Mouse (Mus musculus): ENCODE data around the gene Tmed10. TPM values are rescaled to one million over a fixed set of nuclear protein-coding genes. Genes with fewer than 3 reads are reported as not detected.

The Tmed10 gene
- polyA plus RNA-seq, 1 experiment from 2014 or later, result 383 TPM

- H3K9me3 ChIP-seq (replicated peaks; ENCODE audit: control insufficient read depth, low read length), result no peaks in the 10 kb centered on the region
- H3K9ac ChIP-seq (ENCODE audit: low read length), result no peak overlapping the region
- no peaks in the 10 kb centered on the region for H3K27me3 ChIP-seq (ENCODE audit: control insufficient read depth, insufficient read depth, low read length)
- H3K4me1 ChIP-seq (ENCODE audit: control insufficient read depth, insufficient read depth, low read length), result peaks cover 9% of the 10 kb centered on the region
- 84% methylated on average over 6 of the region's 6 CpGs for WGBS
- no peak overlapping the region for H3K4me3 ChIP-seq (replicated peaks; ENCODE audit: low read length)
- H3K27ac ChIP-seq (ENCODE audit: low read length), result no peak overlapping the region
- no peaks in the 10 kb centered on the region for H3K36me3 ChIP-seq (ENCODE audit: control insufficient read depth, insufficient read depth, low read length)
- no peak for ATAC-seq (ENCODE audit: insufficient read depth, low FRiP score)
- H3K4me2 ChIP-seq (ENCODE audit: low read depth, low read length), result no peak overlapping the region
Observed at GRCm38 (mm10) chr12:85381570-85381969, 6.9 kb upstream of the Tmed10 start.

DNA sequence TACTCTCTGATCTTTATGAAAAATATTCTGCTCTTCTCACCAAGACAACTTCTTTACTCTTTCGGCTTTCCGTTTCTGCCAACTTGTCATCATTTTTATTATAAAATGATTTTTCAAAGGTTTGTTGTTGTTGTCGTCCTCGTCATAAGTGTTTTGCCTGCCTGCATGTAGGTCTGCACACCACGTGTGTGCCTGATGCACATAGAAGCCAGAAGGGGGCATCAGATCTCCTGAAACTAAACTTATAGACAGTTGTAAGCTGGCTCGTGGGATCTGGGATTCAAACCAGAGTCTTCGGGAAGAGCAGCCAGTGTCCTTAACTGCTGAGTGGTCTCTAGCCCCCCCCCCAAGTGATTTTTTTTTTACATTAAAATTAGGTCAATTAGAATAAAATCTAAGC, 6.3 kb upstream of the Tmed10 start:
- Histone ChIP-seq H3K9me3 (replicated peaks; ENCODE audit: control insufficient read depth, low read length) (no peaks in the 10 kb centered on the region), H3K4me2 (ENCODE audit: low read depth, low read length) (no peak overlapping the region), H3K9ac (ENCODE audit: low read length) (no peak overlapping the region), H3K4me1 (ENCODE audit: control insufficient read depth, insufficient read depth, low read length) (peaks cover 8% of the 10 kb centered on the region), H3K4me3 (replicated peaks; ENCODE audit: low read length) (no peak overlapping the region), H3K27ac (ENCODE audit: low read length) (no peak overlapping the region), H3K36me3 (ENCODE audit: control insufficient read depth, insufficient read depth, low read length) (no peaks in the 10 kb centered on the region), H3K27me3 (ENCODE audit: control insufficient read depth, insufficient read depth, low read length) (no peaks in the 10 kb centered on the region)
- no peak for ATAC-seq (ENCODE audit: insufficient read depth, low FRiP score)
- 74% methylated on average over 7 of the region's 7 CpGs for WGBS

- H3K36me3 ChIP-seq (ENCODE audit: control insufficient read depth, insufficient read depth, low read length), result no peaks in the 10 kb centered on the region
- no peak for ATAC-seq (ENCODE audit: insufficient read depth, low FRiP score)
- no peak overlapping the region for H3K4me3 ChIP-seq (replicated peaks; ENCODE audit: low read length)
- no peak overlapping the region for H3K27ac ChIP-seq (ENCODE audit: low read length)
- H3K4me2 ChIP-seq (ENCODE audit: low read depth, low read length), result no peak overlapping the region
- H3K27me3 ChIP-seq (ENCODE audit: control insufficient read depth, insufficient read depth, low read length), result no peaks in the 10 kb centered on the region
- no peaks in the 10 kb centered on the region for H3K9me3 ChIP-seq (replicated peaks; ENCODE audit: control insufficient read depth, low read length)
- no peak overlapping the region for H3K9ac ChIP-seq (ENCODE audit: low read length)
- WGBS, result 41% methylated on average over 1 of the region's 1 CpGs
- peaks cover 1% of the 10 kb centered on the region for H3K4me1 ChIP-seq (ENCODE audit: control insufficient read depth, insufficient read depth, low read length)
Observed at GRCm38 (mm10) chr12:85380308-85380707, 5.7 kb upstream of the Tmed10 start.

- no peak for ATAC-seq (ENCODE audit: insufficient read depth, low FRiP score)
- Histone ChIP-seq H3K27ac (ENCODE audit: low read length) (no peak overlapping the region), H3K27me3 (ENCODE audit: control insufficient read depth, insufficient read depth, low read length) (no peaks in the 10 kb centered on the region), H3K4me1 (ENCODE audit: control insufficient read depth, insufficient read depth, low read length) (no peaks in the 10 kb centered on the region; the same call in 1 of the 2 replicates), H3K9me3 (replicated peaks; ENCODE audit: control insufficient read depth, low read length) (no peaks in the 10 kb centered on the region), H3K4me2 (ENCODE audit: low read depth, low read length) (no peak overlapping the region), H3K9ac (ENCODE audit: low read length) (no peak overlapping the region), H3K36me3 (ENCODE audit: control insufficient read depth, insufficient read depth, low read length) (no peaks in the 10 kb centered on the region), H3K4me3 (replicated peaks; ENCODE audit: low read length) (no peak overlapping the region)
- WGBS, result 97% methylated on average over 2 of the region's 2 CpGs
Observed at GRCm38 (mm10) chr12:85378271-85378670, 3.6 kb upstream of the Tmed10 start.

DNA sequence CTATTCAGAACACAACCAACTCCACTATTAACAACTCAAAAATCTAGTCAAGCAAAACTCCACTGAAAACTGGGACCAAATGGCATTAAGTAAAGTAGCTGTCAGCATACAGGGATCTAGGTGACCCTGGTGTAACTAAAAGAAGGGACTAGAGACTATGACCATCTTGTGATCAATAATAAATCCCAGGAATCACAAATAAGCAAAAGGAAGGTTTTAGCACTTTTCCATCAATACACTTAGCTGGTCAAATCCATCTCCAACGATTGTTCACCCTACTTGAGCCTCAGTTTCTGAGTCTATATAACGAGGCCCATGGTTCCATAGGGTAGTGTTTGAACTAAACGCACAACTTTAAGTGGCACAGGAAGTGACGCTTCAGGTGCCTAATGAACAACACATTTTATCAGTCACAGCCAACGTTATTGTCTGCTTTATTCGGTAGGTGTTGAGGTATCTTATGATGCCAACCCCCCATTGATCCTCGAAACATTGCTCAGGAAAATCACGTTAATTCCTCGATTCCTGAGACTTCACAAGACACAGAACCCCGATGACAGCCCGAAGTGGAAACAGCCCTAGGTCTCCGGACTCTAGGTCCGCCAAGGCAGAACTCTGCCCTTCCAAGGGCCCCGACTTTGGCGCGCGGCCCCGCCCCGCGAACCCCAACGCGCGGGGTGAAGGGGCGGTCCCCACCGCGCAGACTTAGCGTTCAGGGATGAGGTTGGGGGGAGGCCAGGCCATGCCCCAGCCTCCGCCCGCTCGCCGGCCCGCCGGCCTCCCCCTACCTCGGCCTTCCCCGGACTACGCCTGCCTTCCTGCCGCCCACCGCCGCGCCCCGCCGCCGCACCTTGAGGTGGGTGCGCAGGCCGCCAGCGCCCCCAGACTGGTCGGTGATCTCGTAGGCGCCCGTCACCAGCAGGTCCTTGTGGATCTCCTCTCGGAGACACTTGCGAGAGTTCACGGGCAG, 771 bp downstream of the Tmed10 start:
- Histone ChIP-seq H3K27me3 (ENCODE audit: control insufficient read depth, insufficient read depth, low read length) (no peaks in the 10 kb centered on the region), H3K4me3 (replicated peaks; ENCODE audit: low read length) (peak overlapping the region; percentile 80), H3K9me3 (replicated peaks; ENCODE audit: control insufficient read depth, low read length) (no peaks in the 10 kb centered on the region), H3K9ac (ENCODE audit: low read length) (peak overlapping the region; percentile 94), H3K4me2 (ENCODE audit: low read depth, low read length) (peak overlapping the region; percentile 82), H3K36me3 (ENCODE audit: control insufficient read depth, insufficient read depth, low read length) (no peaks in the 10 kb centered on the region), H3K4me1 (ENCODE audit: control insufficient read depth, insufficient read depth, low read length) (peaks cover 11% of the 10 kb centered on the region; the same call in 1 of the 2 replicates), H3K27ac (ENCODE audit: low read length) (peak overlapping the region; percentile 83)
- ATAC-seq (ENCODE audit: insufficient read depth, low FRiP score), result peak; percentile 86
- WGBS, result under 1% methylated on average over 50 of the region's 53 CpGs

GRCm38 (mm10) chr12:85372068-85372665, 2.5 kb downstream of the Tmed10 start:
- ATAC-seq (ENCODE audit: insufficient read depth, low FRiP score), result no peak

DNA sequence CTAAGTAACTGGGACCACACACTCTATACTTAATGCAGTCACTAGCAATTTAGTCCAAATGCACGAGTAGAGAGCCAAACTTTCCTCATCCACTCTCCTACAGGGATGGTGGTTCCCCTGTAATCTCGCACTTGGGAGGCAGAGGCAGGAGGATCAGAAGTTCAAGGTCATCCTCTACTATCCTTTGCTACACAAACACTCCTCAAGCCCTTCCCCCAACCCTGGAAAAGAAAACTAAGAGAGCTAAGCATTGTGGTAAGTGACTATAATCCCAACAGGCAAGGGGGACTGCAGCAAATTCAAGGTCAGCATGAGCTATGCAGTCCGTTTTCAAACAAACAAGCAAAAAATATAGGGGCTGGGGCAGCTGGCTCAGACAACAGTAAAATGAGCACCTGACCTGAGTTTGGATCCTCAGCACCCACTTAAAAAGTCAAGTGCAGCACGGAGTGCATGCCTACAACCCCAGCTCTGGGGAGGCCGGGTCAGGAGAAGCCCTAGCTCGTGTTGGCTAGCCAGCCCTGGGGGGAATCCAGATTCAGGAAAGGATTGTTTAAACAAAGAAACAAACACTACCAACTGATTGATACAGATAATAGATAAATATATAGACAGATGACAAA, 6.1 kb downstream of the Tmed10 start:
- no peak for ATAC-seq (ENCODE audit: insufficient read depth, low FRiP score)
- H3K4me3 ChIP-seq (replicated peaks; ENCODE audit: low read length), result no peak overlapping the region
- H3K4me2 ChIP-seq (ENCODE audit: low read depth, low read length), result no peak overlapping the region
- H3K4me1 ChIP-seq (ENCODE audit: control insufficient read depth, insufficient read depth, low read length), result peaks cover 22% of the 10 kb centered on the region
- H3K36me3 ChIP-seq (ENCODE audit: control insufficient read depth, insufficient read depth, low read length), result no peaks in the 10 kb centered on the region
- no peak overlapping the region for H3K27ac ChIP-seq (ENCODE audit: low read length)
- H3K9me3 ChIP-seq (replicated peaks; ENCODE audit: control insufficient read depth, low read length), result no peaks in the 10 kb centered on the region
- H3K27me3 ChIP-seq (ENCODE audit: control insufficient read depth, insufficient read depth, low read length), result no peaks in the 10 kb centered on the region
- WGBS, result 68% methylated on average over 6 of the region's 6 CpGs
- no peak overlapping the region for H3K9ac ChIP-seq (ENCODE audit: low read length)

More at GRCm38 (mm10) chr12:85372068-85372665, 2.5 kb downstream of the Tmed10 start:
- Histone ChIP-seq H3K4me2 (ENCODE audit: low read depth, low read length) (peak overlapping the region; percentile 82), H3K27ac (ENCODE audit: low read length) (peak overlapping the region; percentile 35), H3K27me3 (ENCODE audit: control insufficient read depth, insufficient read depth, low read length) (no peaks in the 10 kb centered on the region), H3K36me3 (ENCODE audit: control insufficient read depth, insufficient read depth, low read length) (no peaks in the 10 kb centered on the region), H3K4me1 (ENCODE audit: control insufficient read depth, insufficient read depth, low read length) (peaks cover 12% of the 10 kb centered on the region; the same call in 1 of the 2 replicates), H3K9ac (ENCODE audit: low read length) (no peak overlapping the region), H3K4me3 (replicated peaks; ENCODE audit: low read length) (0 out of 2 replicates have a peak overlapping the region, but pooled peaks have one; percentile 0), H3K9me3 (replicated peaks; ENCODE audit: control insufficient read depth, low read length) (no peaks in the 10 kb centered on the region)
- 65% methylated on average over 8 of the region's 8 CpGs for WGBS

- H3K4me2 ChIP-seq (ENCODE audit: low read depth, low read length), result no peak overlapping the region
- no peak for ATAC-seq (ENCODE audit: insufficient read depth, low FRiP score)
- H3K27ac ChIP-seq (ENCODE audit: low read length), result peak overlapping the region; percentile 29; the same call in 1 of the 2 replicates
- H3K9me3 ChIP-seq (replicated peaks; ENCODE audit: control insufficient read depth, low read length), result no peaks in the 10 kb centered on the region
- 65% methylated on average over 3 of the region's 3 CpGs for WGBS
- H3K4me1 ChIP-seq (ENCODE audit: control insufficient read depth, insufficient read depth, low read length), result peaks cover 11% of the 10 kb centered on the region
- H3K36me3 ChIP-seq (ENCODE audit: control insufficient read depth, insufficient read depth, low read length), result no peaks in the 10 kb centered on the region
- H3K27me3 ChIP-seq (ENCODE audit: control insufficient read depth, insufficient read depth, low read length), result no peaks in the 10 kb centered on the region
- H3K4me3 ChIP-seq (replicated peaks; ENCODE audit: low read length), result no peak overlapping the region
- H3K9ac ChIP-seq (ENCODE audit: low read length), result no peak overlapping the region
Observed at GRCm38 (mm10) chr12:85366271-85366670, 8.4 kb downstream of the Tmed10 start.

DNA sequence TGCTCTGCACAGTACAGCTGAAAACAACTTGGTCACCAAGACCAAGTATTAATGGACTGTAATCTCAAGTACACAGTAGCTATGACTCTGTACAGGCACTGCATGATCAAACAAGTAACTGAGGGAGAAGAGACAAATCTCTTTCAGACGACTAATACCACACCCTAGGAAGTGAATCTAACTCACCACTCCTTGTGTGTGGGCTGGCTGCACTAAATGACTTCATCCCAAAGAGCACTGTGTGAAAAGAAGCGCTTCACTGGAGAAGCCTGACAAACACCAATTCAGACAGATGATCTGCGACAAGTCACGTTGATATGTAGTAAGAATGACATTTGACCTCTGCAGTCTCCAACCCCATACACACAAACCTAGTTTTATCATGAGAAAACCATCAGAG, 12.1 kb downstream of the Tmed10 start:
- Histone ChIP-seq H3K27me3 (ENCODE audit: control insufficient read depth, insufficient read depth, low read length) (no peaks in the 10 kb centered on the region), H3K4me3 (replicated peaks; ENCODE audit: low read length) (no peak overlapping the region), H3K36me3 (ENCODE audit: control insufficient read depth, insufficient read depth, low read length) (no peaks in the 10 kb centered on the region), H3K4me2 (ENCODE audit: low read depth, low read length) (no peak overlapping the region), H3K4me1 (ENCODE audit: control insufficient read depth, insufficient read depth, low read length) (peaks cover 15% of the 10 kb centered on the region), H3K9ac (ENCODE audit: low read length) (no peak overlapping the region), H3K9me3 (replicated peaks; ENCODE audit: control insufficient read depth, low read length) (no peaks in the 10 kb centered on the region), H3K27ac (ENCODE audit: low read length) (peak overlapping the region; percentile 43; the same call in 1 of the 2 replicates)
- ATAC-seq (ENCODE audit: insufficient read depth, low FRiP score), result no peak
- WGBS, result 63% methylated on average over 4 of the region's 4 CpGs

All from stomach, embryonic 16.5 days (tissue).